Mouse (Mus musculus): ENCODE results near the gene Rftn1. TPM values are rescaled to one million over a fixed set of nuclear protein-coding genes. Genes with fewer than 3 reads are reported as not detected.
A peak's percentile ranks its signal among the peaks of the same experiment; 100 is the strongest.
"Not testable (repeated sequence)": the region's sequence is repeated elsewhere in the genome, so short reads cannot be mapped to it uniquely, and the experiment has no call there.

Gene Rftn1
- total and polyA plus RNA-seq, 3 experiments: 52.5 to 80.6 (median 60.5) TPM

GRCm38 (mm10) chr17:50206262-50206661 is 15.8 kb upstream of the Rftn1 start:
- H3K9me3 ChIP-seq (replicated peaks; ENCODE audit: low read length); in situ Hi-C loops (cut with MboI; ENCODE audit: low pct_ligation_motif_present, low pct_unique_long_range_greater_than_20kb, low sequenced_read_pairs); dilution Hi-C loops (cut with MboI; ENCODE audit: extremely low pct_ligation_motif_present, extremely low pct_unique_long_range_greater_than_20kb, low sequenced_read_pairs); H3K27me3 ChIP-seq (replicated peaks); DNase-seq (ENCODE audit: extremely low read depth): not testable (repeated sequence)
- Histone ChIP-seq H3K4me2 (ENCODE audit: insufficient read depth, low read depth, poor library complexity, severe bottlenecking) (peak overlapping the region; percentile 67; the same call in 1 of the 2 replicates), H3K4me3 (replicated peaks in 1 of 3; ENCODE audit: low read depth in 2 of 3, low read length in 2 of 3, poor library complexity in 1 of 3) (peak overlapping the region; percentile 23 to 55 (median 42)), H3K36me3 (replicated peaks in 1 of 2; ENCODE audit: control insufficient read depth in 1 of 2, insufficient read depth in 1 of 2, low read length in 1 of 2) (peaks cover 12 to 26% of the 10 kb centered on the region in 2 experiments), H3K9ac (ENCODE audit: insufficient read depth, low read depth) (peak overlapping the region; percentile 90), H3K4me1 (ENCODE audit: control insufficient read depth in 1 of 2, insufficient read depth in 2 of 2) (peaks cover 16 to 31% of the 10 kb centered on the region in 2 experiments), H3K27ac (ENCODE audit: insufficient read depth, low read depth) (peak overlapping the region; percentile 97), H3K79me2 (replicated peaks; ENCODE audit: control insufficient read depth, extremely low read depth, insufficient read depth, poor library complexity, severe bottlenecking) (peaks cover 58% of the 10 kb centered on the region)
- TF ChIP-seq CHD1 (IDR thresholded peaks at IDR 0.05; ENCODE audit: low read depth, low read length) (peak; percentile 92), NELFE (IDR thresholded peaks at IDR 0.05; ENCODE audit: low read depth, low read length) (0 out of 2 replicates have a peak, but pooled peaks have one; percentile 3), POLR2AphosphoS2 (IDR thresholded peaks at IDR 0.05; ENCODE audit: low read depth, low read length) (peak; percentile 10; the same call in 1 of the 2 replicates), ZMIZ1 (IDR thresholded peaks at IDR 0.05; ENCODE audit: low read depth, low read length) (0 out of 2 replicates have a peak, but pooled peaks have one; percentile 57)

GRCm38 (mm10) chr17:50205840-50206239 is 15.4 kb upstream of the Rftn1 start:
- 0 out of 2 replicates have a peak, but pooled peaks have one; percentile 4 for TF ChIP-seq NELFE (IDR thresholded peaks at IDR 0.05; ENCODE audit: low read depth, low read length)
- TF ChIP-seq KAT2A (IDR thresholded peaks at IDR 0.05; ENCODE audit: insufficient replicate concordance, low read length): 0 out of 2 replicates have a peak, but pooled peaks have one; percentile 6
- TF ChIP-seq MAFK (IDR thresholded peaks at IDR 0.05; ENCODE audit: insufficient replicate concordance, low read length): 0 out of 2 replicates have a peak, but pooled peaks have one; percentile 52
- peak; percentile 19; the same call in 1 of the 2 replicates for TF ChIP-seq POLR2AphosphoS2 (IDR thresholded peaks at IDR 0.05; ENCODE audit: low read depth, low read length)
- peak; percentile 44; the same call in 1 of the 2 replicates for TF ChIP-seq POLR2A (IDR thresholded peaks at IDR 0.05; ENCODE audit: low read depth, low read length)
- TF ChIP-seq ZMIZ1 (IDR thresholded peaks at IDR 0.05; ENCODE audit: low read depth, low read length): peak; percentile 67; the same call in 1 of the 2 replicates
- peak; percentile 93 for TF ChIP-seq TBP (conservative IDR thresholded peaks at IDR 0.05; ENCODE audit: low read depth, low read length)
- 0 out of 2 replicates have a peak, but pooled peaks have one; percentile 46 for TF ChIP-seq CHD1 (IDR thresholded peaks at IDR 0.05; ENCODE audit: low read depth, low read length)
- peak overlapping the region; percentile 90 for H3K9ac ChIP-seq (ENCODE audit: insufficient read depth, low read depth)
- peak overlapping the region; percentile 97 for H3K27ac ChIP-seq (ENCODE audit: insufficient read depth, low read depth)
- DNase-seq (ENCODE audit: extremely low read depth); H3K27me3 ChIP-seq (replicated peaks); in situ Hi-C loops (cut with MboI; ENCODE audit: low pct_ligation_motif_present, low pct_unique_long_range_greater_than_20kb, low sequenced_read_pairs); H3K9me3 ChIP-seq (replicated peaks; ENCODE audit: low read length); dilution Hi-C loops (cut with MboI; ENCODE audit: extremely low pct_ligation_motif_present, extremely low pct_unique_long_range_greater_than_20kb, low sequenced_read_pairs): not testable (repeated sequence)
- peak overlapping the region; percentile 23 to 55 (median 42) for H3K4me3 ChIP-seq (replicated peaks in 1 of 3; ENCODE audit: low read depth in 2 of 3, low read length in 2 of 3, poor library complexity in 1 of 3)
- H3K4me1 ChIP-seq (ENCODE audit: control insufficient read depth in 1 of 2, insufficient read depth in 2 of 2): peaks cover 21 to 31% of the 10 kb centered on the region in 2 experiments
- H3K4me2 ChIP-seq (ENCODE audit: insufficient read depth, low read depth, poor library complexity, severe bottlenecking): peak overlapping the region; percentile 67; the same call in 1 of the 2 replicates
- peaks cover 63% of the 10 kb centered on the region for H3K79me2 ChIP-seq (replicated peaks; ENCODE audit: control insufficient read depth, extremely low read depth, insufficient read depth, poor library complexity, severe bottlenecking)
- peaks cover 12 to 30% of the 10 kb centered on the region in 2 experiments for H3K36me3 ChIP-seq (replicated peaks in 1 of 2; ENCODE audit: control insufficient read depth in 1 of 2, insufficient read depth in 1 of 2, low read length in 1 of 2)

GRCm38 (mm10) chr17:50205152-50205782 is 14.8 kb upstream of the Rftn1 start:
- dilution Hi-C loops (cut with MboI; ENCODE audit: extremely low pct_ligation_motif_present, extremely low pct_unique_long_range_greater_than_20kb, low sequenced_read_pairs) (no loop called here), in situ Hi-C loops (cut with MboI; ENCODE audit: low pct_ligation_motif_present, low pct_unique_long_range_greater_than_20kb, low sequenced_read_pairs) (no loop called here)
- H3K4me1 ChIP-seq (ENCODE audit: control insufficient read depth in 1 of 2, insufficient read depth in 2 of 2): peaks cover 26 to 34% of the 10 kb centered on the region in 2 experiments
- TF ChIP-seq MAX (IDR thresholded peaks at IDR 0.05; ENCODE audit: low read length) (peak; percentile 13), KAT2A (IDR thresholded peaks at IDR 0.05; ENCODE audit: insufficient replicate concordance, low read length) (0 out of 2 replicates have a peak, but pooled peaks have one; percentile 35), CHD2 (IDR thresholded peaks at IDR 0.05; ENCODE audit: low read length) (peak; percentile 96), ZC3H11A (IDR thresholded peaks at IDR 0.05; ENCODE audit: low read depth, low read length) (no peak), SMC3 (IDR thresholded peaks at IDR 0.05; ENCODE audit: low read depth, low read length) (no peak), GABPA (IDR thresholded peaks at IDR 0.05; ENCODE audit: insufficient replicate concordance, low read depth, low read length) (no peak), TBP (conservative IDR thresholded peaks at IDR 0.05; ENCODE audit: low read depth, low read length) (peak; percentile 50; the same call in 1 of the 2 replicates), EP300 (IDR thresholded peaks at IDR 0.05; ENCODE audit: low read length) (peak; percentile 100), MXI1 (IDR thresholded peaks at IDR 0.05; ENCODE audit: low read depth, low read length) (peak; percentile 45; the same call in 1 of the 2 replicates), POLR2AphosphoS2 (IDR thresholded peaks at IDR 0.05; ENCODE audit: low read depth, low read length) (peak; percentile 86; the same call in 1 of the 2 replicates), SIN3A (IDR thresholded peaks at IDR 0.05; ENCODE audit: low read length) (peak; percentile 95), HCFC1 (IDR thresholded peaks at IDR 0.05; ENCODE audit: low read depth, low read length) (no peak; the same call in none of the 2 replicates), JUN (IDR thresholded peaks at IDR 0.05; ENCODE audit: insufficient read depth, low read depth, low read length) (peak; percentile 95), MEF2A (IDR thresholded peaks at IDR 0.05; ENCODE audit: borderline replicate concordance, low read depth, low read length) (peak; percentile 99), IRF4 (IDR thresholded peaks at IDR 0.05; ENCODE audit: low read depth, low read length) (peak; percentile 99), USF2 (conservative IDR thresholded peaks at IDR 0.05; ENCODE audit: low read depth, low read length) (no peak), POLR2A (IDR thresholded peaks at IDR 0.05; ENCODE audit: low read depth, low read length) (peak; percentile 60)

More at GRCm38 (mm10) chr17:50205152-50205782, 14.8 kb upstream of the Rftn1 start:
- Histone ChIP-seq H3K27me3 (replicated peaks) (no peaks in the 10 kb centered on the region), H3K9me3 (replicated peaks; ENCODE audit: low read length) (no peaks in the 10 kb centered on the region), H3K36me3 (replicated peaks in 1 of 2; ENCODE audit: control insufficient read depth in 1 of 2, insufficient read depth in 1 of 2, low read length in 1 of 2) (peaks cover 12 to 36% of the 10 kb centered on the region in 2 experiments), H3K4me3 (replicated peaks in 1 of 3; ENCODE audit: low read depth in 2 of 3, low read length in 2 of 3, poor library complexity in 1 of 3) (peak overlapping the region; percentile 45 to 55 (median 53)), H3K27ac (ENCODE audit: insufficient read depth, low read depth) (peak overlapping the region; percentile 97), H3K79me2 (replicated peaks; ENCODE audit: control insufficient read depth, extremely low read depth, insufficient read depth, poor library complexity, severe bottlenecking) (peaks cover 66% of the 10 kb centered on the region), H3K4me2 (ENCODE audit: insufficient read depth, low read depth, poor library complexity, severe bottlenecking) (peak overlapping the region; percentile 44; the same call in 1 of the 2 replicates), H3K9ac (ENCODE audit: insufficient read depth, low read depth) (peak overlapping the region; percentile 90)
- peak; percentile 93 for DNase-seq (ENCODE audit: extremely low read depth)
